In the genomic region with DNA sequence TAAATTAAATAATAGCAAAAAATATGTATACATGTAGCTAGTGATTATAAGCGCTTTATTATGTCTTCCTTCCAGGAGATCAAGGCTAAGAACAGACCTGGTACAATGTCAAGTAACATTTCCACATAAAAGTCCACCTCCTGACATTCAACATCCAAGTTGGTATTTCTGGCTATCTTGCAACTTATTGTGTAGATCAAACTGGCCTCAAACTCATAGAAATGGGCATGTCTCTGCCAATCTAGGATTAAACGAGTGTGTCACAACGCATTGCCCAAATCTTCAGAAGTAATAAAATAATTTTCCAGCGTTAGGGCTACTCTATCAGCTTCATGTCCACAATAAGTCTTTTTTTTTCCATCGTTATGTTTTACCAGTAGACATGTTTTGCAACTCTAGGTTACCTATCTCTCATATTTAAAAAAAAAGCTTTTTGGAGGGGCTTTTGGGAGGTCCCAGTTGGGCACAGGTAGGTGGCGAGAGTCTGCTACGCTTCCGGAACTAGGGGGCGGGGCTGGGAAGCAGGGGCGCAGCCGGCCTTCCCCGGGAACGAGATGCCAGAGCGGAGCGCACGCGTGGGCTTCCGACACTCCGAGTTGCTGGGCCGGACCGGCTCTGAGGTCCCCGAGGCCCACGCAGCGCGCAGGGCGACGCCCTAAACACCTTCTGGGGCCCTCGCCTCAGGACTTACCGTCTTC, we compare ENCODE assay signal across 8 mouse cellular contexts. TPM values are rescaled to one million over a fixed set of nuclear protein-coding genes. Genes with fewer than 3 reads are reported as not detected.
A peak's percentile ranks its signal among the peaks of the same experiment; 100 is the strongest.
DNase-seq lines count a peak whose midpoint lies in the region; ATAC-seq and TF ChIP-seq lines count a peak whose summit lies in the region.

No protein-coding gene starts in this region.

- H3K9ac ChIP-seq in embryonic facial prominence, embryonic 11.5 days (replicated peaks; ENCODE audit: low read length) = peak overlapping the region; percentile 84
- H3K9ac ChIP-seq in limb, embryonic 14.5 days (ENCODE audit: low read depth, low read length, severe bottlenecking) = peak overlapping the region; percentile 75
- peak overlapping the region; percentile 71 for H3K9ac ChIP-seq in midbrain, embryonic 13.5 days (replicated peaks)

- no peaks in the 10 kb centered on the region for H3K4me1 ChIP-seq in embryonic facial prominence, embryonic 11.5 days (ENCODE audit: control insufficient read depth, insufficient read depth, low read length)
- peaks cover 4% of the 10 kb centered on the region; the same call in 1 of the 2 replicates for H3K4me1 ChIP-seq in limb, embryonic 14.5 days (ENCODE audit: control insufficient read depth, insufficient read depth, low read length)
- peaks cover 9% of the 10 kb centered on the region for H3K4me1 ChIP-seq in midbrain, embryonic 13.5 days (replicated peaks)

- peak overlapping the region; percentile 89 for H3K4me2 ChIP-seq in embryonic facial prominence, embryonic 11.5 days (ENCODE audit: low read depth, low read length)
- peak overlapping the region; percentile 86 for H3K4me2 ChIP-seq in limb, embryonic 14.5 days (replicated peaks; ENCODE audit: low read depth, low read length, severe bottlenecking)
- H3K4me2 ChIP-seq in midbrain, embryonic 13.5 days (replicated peaks) = peak overlapping the region; percentile 88

- intact Hi-C loops in gastrocnemius, adult 2 months (cut with DNase I) = no loop called here

- peak; percentile 39; the same call in 1 of the 2 replicates for ATAC-seq in embryonic facial prominence, embryonic 11.5 days (replicated peaks; ENCODE audit: insufficient number of reproducible peaks, low FRiP score, low TSS enrichment, low read depth)
- peak; percentile 49; the same call in 1 of the 2 replicates for ATAC-seq in limb, embryonic 14.5 days (ENCODE audit: low FRiP score, low read depth)
- ATAC-seq in midbrain, embryonic 13.5 days = peak; percentile 40

- H3K36me3 ChIP-seq in embryonic facial prominence, embryonic 11.5 days (replicated peaks; ENCODE audit: control insufficient read depth, insufficient read depth, low read depth, low read length) = no peaks in the 10 kb centered on the region
- peaks cover 13% of the 10 kb centered on the region for H3K36me3 ChIP-seq in limb, embryonic 14.5 days (ENCODE audit: control insufficient read depth, insufficient read depth, low read length)
- H3K36me3 ChIP-seq in midbrain, embryonic 13.5 days = peaks cover 2% of the 10 kb centered on the region; the same call in 1 of the 2 replicates

- 9% methylated on average over 29 of the region's 29 CpGs for WGBS in embryonic facial prominence, embryonic 11.5 days
- 9% methylated on average over 20 of the region's 29 CpGs for WGBS in limb, embryonic 14.5 days
- 8% methylated on average over 29 of the region's 29 CpGs for WGBS in midbrain, embryonic 13.5 days

- TF ChIP-seq POLR2A in limb, embryonic 14.5 days (IDR thresholded peaks at IDR 0.05; ENCODE audit: borderline replicate concordance, extremely low read depth, insufficient read depth, insufficient read length) = no peak

- no peak for TF ChIP-seq CTCF in gastrocnemius, adult 2 months (IDR thresholded peaks at IDR 0.05)

- peak; percentile 55 for DNase-seq in gastrocnemius, adult 2 months
- no peak for DNase-seq in gastrocnemius, postnatal 25 days
- DNase-seq in WW6 (ENCODE audit: low read depth, low spot score) = peak; percentile 22
- peak; percentile 68 for DNase-seq in embryonic facial prominence, embryonic 11.5 days (ENCODE audit: low spot score)
- DNase-seq in heart, postnatal 4 days = peak; percentile 45
- peak; percentile 50 for DNase-seq in limb, embryonic 14.5 days (ENCODE audit: low spot score)
- peak; percentile 9 for DNase-seq in telencephalon, adult 2 months (ENCODE audit: low read depth, low spot score)

- H3K9me3 ChIP-seq in embryonic facial prominence, embryonic 11.5 days (replicated peaks; ENCODE audit: control insufficient read depth, low read length) = no peaks in the 10 kb centered on the region
- no peaks in the 10 kb centered on the region for H3K9me3 ChIP-seq in limb, embryonic 14.5 days (ENCODE audit: control insufficient read depth, low read length)
- no peaks in the 10 kb centered on the region for H3K9me3 ChIP-seq in midbrain, embryonic 13.5 days

- no peaks in the 10 kb centered on the region for H3K27me3 ChIP-seq in embryonic facial prominence, embryonic 11.5 days (ENCODE audit: control insufficient read depth, insufficient read depth, low read length)
- H3K27me3 ChIP-seq in limb, embryonic 14.5 days (ENCODE audit: control insufficient read depth, insufficient read depth, low read length) = no peaks in the 10 kb centered on the region
- no peaks in the 10 kb centered on the region for H3K27me3 ChIP-seq in midbrain, embryonic 13.5 days

- H3K27ac ChIP-seq in gastrocnemius, adult 2 months = peak overlapping the region; percentile 89
- H3K27ac ChIP-seq in embryonic facial prominence, embryonic 11.5 days (replicated peaks; ENCODE audit: low read depth, low read length) = peak overlapping the region; percentile 73; the same call in 1 of the 2 replicates
- peak overlapping the region; percentile 72 for H3K27ac ChIP-seq in limb, embryonic 14.5 days (replicated peaks; ENCODE audit: low read depth, low read length)
- 0 out of 2 replicates have a peak overlapping the region, but pooled peaks have one; percentile 14 for H3K27ac ChIP-seq in midbrain, embryonic 13.5 days

- peak overlapping the region; percentile 92 for H3K4me3 ChIP-seq in gastrocnemius, adult 2 months
- peak overlapping the region; percentile 77 for H3K4me3 ChIP-seq in embryonic facial prominence, embryonic 11.5 days (ENCODE audit: low read depth, low read length)
- H3K4me3 ChIP-seq in limb, embryonic 14.5 days (replicated peaks; ENCODE audit: low read length) = peak overlapping the region; percentile 75
- peak overlapping the region; percentile 76 for H3K4me3 ChIP-seq in midbrain, embryonic 13.5 days (replicated peaks)

RNA-seq across cellular contexts. Expression of a gene that starts 0.7 kb away (rescaled TPM):
- 1 to 10 TPM; 4.1 to 5.2 TPM for total RNA-seq in gastrocnemius, adult 2 months (2021)
- 1 to 10 TPM; 4.9 to 5.1 TPM for total RNA-seq in gastrocnemius, postnatal 25 days (2021)
- 26.5 and 26.8 TPM in 2 replicates for polyA plus RNA-seq in embryonic facial prominence, embryonic 11.5 days (2014; fragmentation: Nextera tagmentation; extraction: Ambion mirVana)
- total RNA-seq in heart, postnatal 4 days (2021) = 10 to 100 TPM; 13.0 to 13.5 TPM
- 8.7 and 11.1 TPM in 2 replicates for polyA plus RNA-seq in limb, embryonic 14.5 days (2012; rRNA removed)
- polyA plus RNA-seq in limb, embryonic 14.5 days (2014; fragmentation: Nextera tagmentation; extraction: Ambion mirVana) = 18.9 and 21.2 TPM in 2 replicates
- 13.0 and 14.3 TPM in 2 replicates for polyA plus RNA-seq in midbrain, embryonic 13.5 days (2015; fragmentation: Nextera tagmentation; extraction: Ambion mirVana)

RNA-seq across cellular contexts. Expression of a gene that starts 14.2 kb away (rescaled TPM):
- total RNA-seq in gastrocnemius, adult 2 months (2021) = not detected
- total RNA-seq in gastrocnemius, postnatal 25 days (2021) = not detected
- not detected in 2 replicates for polyA plus RNA-seq in embryonic facial prominence, embryonic 11.5 days (2014; fragmentation: Nextera tagmentation; extraction: Ambion mirVana)
- not detected for total RNA-seq in heart, postnatal 4 days (2021)
- polyA plus RNA-seq in limb, embryonic 14.5 days (2012; rRNA removed) = not detected in 2 replicates
- polyA plus RNA-seq in limb, embryonic 14.5 days (2014; fragmentation: Nextera tagmentation; extraction: Ambion mirVana) = not detected in 2 replicates
- not detected in 2 replicates for polyA plus RNA-seq in midbrain, embryonic 13.5 days (2015; fragmentation: Nextera tagmentation; extraction: Ambion mirVana)

Comparison
In these comparisons a context has a peak if more than half of its experiments do, and no peak if none do; other contexts are left out.
1. H3K27ac ChIP-seq: peak in every context shown above with its lines; median percentile 89 in gastrocnemius, adult 2 months; 73 in embryonic facial prominence, embryonic 11.5 days; 72 in limb, embryonic 14.5 days; 14 in midbrain, embryonic 13.5 days.